Mouse (Mus musculus) right cerebral cortex, postnatal 36 days (tissue): ENCODE measurements around the gene Zfp428.

Source experiments
- DNase-seq, 2 experiments: peaks; one replicate each; pipeline ENCODE4 v3.0.0; 2022; ENCODE audit warnings: low spot score in 2 of 2, mixed read lengths in 1 of 2

Gene Zfp428

DNA sequence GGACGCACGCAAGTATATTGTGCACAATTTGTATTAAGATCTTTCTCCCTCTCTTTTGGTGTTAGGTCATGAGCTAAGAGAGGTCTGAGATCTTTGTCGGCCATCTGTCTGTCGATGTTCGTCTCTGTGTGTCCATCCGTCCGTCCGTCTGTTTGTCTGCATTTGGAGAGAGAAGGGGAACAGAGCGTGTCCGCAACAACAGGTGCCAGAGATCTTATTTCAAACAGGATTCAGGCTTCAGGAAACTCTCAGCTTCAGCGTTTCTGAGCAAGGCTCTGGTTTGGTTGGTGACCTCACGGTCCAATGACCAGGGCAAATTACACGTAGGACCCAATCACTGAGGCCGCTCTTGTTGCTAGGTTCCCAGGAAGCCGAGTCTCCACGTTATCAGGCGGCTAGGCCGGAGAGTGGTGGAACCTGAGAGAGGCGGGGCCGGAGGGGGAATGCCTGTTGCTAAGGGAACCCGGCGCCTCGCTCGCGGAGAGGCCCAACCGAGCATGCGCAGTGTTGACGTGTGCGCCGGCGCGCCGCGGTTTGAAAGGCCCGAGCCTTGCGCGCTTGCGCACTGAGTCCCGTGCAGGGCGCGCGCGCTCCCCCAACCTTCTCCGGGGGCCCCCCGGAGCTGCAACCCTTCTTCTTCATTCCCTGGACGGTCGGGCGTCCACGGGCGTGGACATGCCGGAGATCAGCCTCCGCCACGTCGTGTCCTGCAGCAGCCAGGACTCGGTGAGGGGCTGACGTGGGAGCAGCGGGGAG lies 40.0 kb downstream of the Zfp428 start:
- peak; percentile 99 for DNase-seq

DNA sequence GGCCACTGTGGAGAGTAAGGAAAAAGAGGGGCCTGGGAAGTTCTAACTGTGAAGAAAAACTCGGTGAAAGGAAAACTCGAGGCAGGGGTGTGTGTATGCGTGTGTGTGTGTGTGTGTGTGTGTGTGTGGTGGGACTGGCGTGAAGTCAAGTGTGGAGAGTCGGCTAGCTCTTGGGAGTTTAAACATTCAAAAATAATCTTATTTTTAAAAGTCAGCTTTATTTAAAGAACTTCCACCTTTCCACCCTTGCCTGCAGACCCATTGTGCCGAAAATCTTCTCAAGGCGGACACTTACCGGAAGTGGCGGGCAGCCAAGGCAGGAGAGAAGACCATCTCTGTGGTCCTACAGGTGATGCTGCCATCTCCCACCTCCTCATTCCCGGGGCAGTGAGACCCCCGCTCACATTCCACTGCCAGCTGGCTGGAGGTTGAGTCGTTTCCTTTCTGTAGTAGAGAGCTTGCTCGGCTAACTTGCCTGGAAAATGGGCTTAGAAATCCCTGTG lies 40.8 kb downstream of the Zfp428 start:
- DNase-seq: no peak

DNA sequence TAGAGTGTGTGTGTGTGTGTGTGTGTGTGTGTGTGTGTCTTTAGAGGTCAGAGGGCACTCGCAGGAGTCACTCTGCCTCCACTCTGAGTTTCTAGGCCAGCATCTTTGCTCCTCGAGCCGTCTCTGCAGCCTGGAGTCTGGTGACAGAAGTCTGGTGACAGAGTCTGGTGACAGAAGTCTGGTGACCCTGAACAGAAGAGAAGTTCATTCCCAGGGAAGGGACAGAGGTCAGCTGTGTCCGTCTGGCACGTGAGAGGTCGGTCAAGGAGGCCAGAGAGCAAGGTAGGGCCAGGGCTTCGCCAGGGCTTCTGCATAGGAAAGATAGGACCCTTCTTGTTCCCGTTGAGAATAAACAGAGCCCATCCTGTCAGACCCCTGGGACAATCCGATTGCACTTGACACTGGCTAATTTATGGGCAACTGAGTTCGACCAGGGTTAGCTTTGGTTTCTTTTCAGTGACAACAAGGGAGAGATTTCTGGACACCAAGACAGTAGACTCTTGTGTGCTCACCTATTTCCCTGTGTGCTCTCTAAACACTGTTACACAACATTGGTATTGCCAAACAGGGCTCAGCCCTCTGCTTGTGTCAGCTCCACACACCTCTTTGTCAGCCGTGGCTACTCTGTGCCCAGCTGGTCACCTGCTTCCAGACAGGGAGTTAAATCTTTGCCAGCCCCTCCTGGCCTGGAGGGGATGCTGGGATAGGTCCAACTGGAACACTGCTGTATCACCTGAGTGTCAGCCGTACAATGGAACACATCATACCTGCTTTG lies 45.4 kb downstream of the Zfp428 start:
- no peak for DNase-seq

DNA sequence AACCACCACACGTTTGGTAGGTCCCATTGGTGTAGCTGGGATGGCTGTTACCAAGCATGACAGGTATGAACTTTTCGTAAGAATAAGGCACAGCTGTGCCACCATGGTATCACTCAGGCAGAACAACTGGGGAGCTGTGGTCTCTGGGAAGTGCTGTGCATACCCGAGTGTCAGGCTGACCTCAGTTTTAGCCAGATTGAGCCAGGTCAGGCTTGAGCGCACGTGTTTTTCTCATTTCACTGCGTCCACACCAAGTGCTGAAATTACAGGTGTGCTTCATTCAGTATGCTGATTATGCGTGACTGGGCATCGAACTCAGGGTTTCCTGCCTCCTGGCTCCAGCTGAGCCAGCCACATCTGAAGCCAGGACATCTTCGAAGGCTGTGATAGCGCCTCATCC lies 49.0 kb downstream of the Zfp428 start:
- DNase-seq: no peak

DNA sequence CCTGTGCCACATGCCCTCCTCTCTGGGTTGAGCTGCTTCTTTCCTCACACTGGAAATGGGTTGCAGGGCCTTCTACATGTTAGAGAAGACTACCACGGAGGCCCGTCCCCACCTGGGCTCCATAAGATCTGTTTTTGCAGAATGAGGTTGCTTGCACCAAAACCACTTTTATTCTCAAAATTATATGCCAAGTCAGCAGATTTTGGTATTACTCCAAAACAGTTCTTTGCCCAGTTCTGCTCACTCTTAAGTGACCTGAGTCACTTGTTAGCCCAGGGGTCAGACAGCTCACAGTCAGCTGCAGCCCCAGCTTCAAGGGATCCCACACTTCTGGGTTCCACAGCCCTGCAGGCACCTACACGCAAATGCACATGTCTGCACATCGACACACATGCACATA lies 54.6 kb downstream of the Zfp428 start:
- DNase-seq: no peak

DNA sequence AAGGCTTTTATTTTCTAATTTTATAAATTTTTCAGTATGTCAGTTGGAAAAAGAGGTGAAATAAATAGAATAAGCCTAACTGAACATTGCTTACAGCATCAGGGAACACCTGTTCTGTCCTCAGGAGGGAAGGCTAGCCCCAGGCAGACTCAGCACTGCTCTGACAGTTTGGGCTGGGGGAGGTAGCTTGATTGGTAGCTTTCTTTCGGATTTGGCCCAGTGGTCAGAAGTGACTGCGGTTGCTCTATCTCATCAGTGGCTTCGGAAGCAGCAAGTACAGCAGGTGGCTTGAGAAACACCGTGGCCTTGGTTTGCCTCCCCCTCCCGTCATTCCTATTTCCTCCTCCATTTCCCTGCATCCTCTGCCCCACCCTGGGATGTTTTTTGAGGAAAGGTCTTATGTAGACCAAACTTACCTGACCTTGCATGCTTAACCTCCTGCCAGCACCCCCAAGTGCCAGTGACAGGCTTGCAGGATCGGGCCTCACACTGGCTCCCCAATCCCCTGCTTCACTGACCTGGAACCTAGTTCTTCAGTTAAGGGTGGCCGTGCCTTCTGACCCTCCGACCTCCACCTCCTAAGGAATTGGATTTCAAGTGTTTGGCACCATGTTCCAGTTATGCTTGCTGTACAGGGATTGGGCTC lies 56.5 kb downstream of the Zfp428 start:
- no peak for DNase-seq

DNA sequence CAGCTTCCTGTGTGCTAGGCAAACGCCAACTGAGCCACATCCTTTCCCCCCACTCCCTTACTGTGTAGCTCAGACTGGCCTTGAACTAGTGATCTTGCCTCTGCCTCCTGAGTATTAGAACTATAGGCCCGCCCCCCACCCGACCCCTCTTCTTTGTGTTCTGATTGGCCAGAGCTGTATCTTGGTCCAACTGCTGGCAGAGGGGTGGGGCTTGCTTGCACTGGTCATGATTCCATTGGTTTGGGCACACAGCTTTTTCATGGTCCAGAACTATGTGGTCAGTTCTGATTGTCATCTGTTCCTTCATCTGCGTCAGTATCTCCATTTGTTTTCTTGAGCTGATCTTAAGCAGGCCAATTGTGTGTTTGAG lies 57.0 kb downstream of the Zfp428 start:
- no peak for DNase-seq

DNA sequence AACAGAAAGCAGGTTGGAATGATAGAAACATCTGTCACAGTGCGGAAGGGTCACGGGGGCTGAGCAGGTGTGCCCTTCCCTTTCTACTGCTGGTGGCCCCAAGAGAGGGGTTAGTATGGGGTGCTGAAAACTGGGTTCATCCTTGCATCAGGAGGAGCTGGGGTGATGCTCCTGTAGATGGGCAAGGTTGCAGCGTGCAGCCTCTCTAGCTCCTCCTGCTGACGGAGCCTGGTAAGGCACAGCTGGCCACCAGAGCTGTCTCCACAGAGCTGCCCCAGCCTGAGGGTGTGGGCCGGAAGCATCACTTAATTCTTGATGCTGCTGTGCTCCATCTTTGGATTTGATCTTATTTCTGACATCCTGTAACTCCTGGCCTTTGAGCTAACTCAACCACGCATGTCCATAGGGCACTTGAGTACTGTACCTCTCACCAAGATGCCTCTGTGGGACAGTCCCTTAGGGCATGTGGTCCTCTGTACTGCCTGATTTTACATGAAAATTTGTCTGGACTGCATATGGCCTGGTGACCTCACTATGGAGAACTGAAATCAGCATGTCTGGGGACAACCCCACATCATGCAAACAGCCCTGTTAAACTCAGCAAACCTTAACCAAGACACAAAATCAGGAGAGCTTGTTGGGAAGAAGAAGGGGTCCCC lies 57.9 kb downstream of the Zfp428 start:
- peak in 1 of 2 experiments; percentile 35 for DNase-seq
